Comparison of ENCODE assay signal across 19 mouse cellular contexts in the genomic region with DNA sequence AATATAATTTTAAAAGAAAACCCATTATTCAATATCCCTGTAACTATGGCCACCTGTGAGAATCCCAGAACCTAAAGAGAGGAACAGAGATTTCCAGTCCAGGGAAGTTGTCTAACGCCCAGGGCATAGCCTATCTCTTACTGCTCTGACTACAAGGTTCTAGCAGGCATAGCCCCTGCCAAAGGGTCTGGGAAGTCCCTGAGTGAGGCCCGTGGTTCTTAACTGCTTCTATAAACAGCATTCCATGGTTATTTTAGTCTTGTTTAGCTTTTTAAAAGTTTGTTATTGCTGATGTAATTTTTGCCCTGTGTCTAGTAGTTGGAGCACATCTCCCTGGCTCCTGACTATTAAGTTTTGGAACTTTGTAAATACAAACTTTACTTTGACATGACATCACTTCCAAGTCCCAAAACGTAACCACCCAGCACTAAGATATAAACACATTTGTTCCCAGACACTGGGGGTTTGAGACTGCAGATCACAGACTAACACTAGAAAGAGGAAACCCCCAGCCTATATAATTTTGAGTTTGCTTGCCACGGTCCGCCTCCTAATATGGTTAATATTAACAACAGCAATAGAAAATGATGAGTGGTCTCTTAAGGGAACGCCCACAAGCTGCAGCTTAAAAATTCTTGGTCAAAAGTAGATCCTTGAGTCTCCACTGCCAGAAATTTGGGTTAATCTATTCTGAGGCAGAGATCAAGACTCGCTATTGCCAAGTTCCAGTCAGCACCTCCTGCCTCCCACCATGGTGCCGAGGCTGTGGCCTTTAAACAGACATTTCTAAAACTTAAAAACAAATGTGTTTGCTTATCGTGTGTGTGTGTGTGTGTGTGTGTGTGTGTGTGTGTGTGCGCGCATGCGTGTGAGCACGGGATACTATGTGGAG. TPM values are rescaled to one million over a fixed set of nuclear protein-coding genes. Genes with fewer than 3 reads are reported as not detected.
DNase-seq lines count a peak whose midpoint lies in the region; ATAC-seq and TF ChIP-seq lines count a peak whose summit lies in the region.
"Had no signal": no experiment of that assay in that cellular context is flagged by ENCODE, and none has a peak within 500 bp of the region (broad histone marks: within the 10 kb centered on the region; RNA-seq: fewer than 3 reads in every experiment).

No protein-coding gene starts in this region.

- DNase-seq in heart, adult 18-20 months: peak; percentile 49 to 60
- DNase-seq in heart, postnatal 10 days: peak; percentile 59 to 66
- no peak for DNase-seq in left cerebral cortex, adult 9 months (ENCODE audit: low spot score in 2 of 2)
- DNase-seq in midbrain, embryonic 10.5 days (ENCODE audit: low spot score): no peak
- DNase-seq: adrenal gland, postnatal 36 days; cerebellum, adult 9-11 months; embryo, embryonic 11 days; right cerebral cortex, postnatal 25 days; thymus, postnatal 14 days had no signal

- no peak overlapping the region for H3K4me2 ChIP-seq in heart, embryonic 11.5 days
- no peak overlapping the region for H3K4me2 ChIP-seq in intestine, postnatal 0 days (replicated peaks; ENCODE audit: low read depth)
- no peak overlapping the region for H3K4me2 ChIP-seq in stomach, embryonic 14.5 days (replicated peaks; ENCODE audit: low read depth, low read length)
- H3K4me2 ChIP-seq: liver, embryonic 11.5 days; neural tube, embryonic 12.5 days had no signal

- no peak overlapping the region for H3K4me3 ChIP-seq in heart, embryonic 11.5 days (ENCODE audit: low read depth, low read length)
- H3K4me3 ChIP-seq in intestine, postnatal 0 days (ENCODE audit: low read depth, low read length): no peak overlapping the region
- no peak overlapping the region for H3K4me3 ChIP-seq in stomach, embryonic 14.5 days (ENCODE audit: low read depth, low read length)
- H3K4me3 ChIP-seq in midbrain, embryonic 10.5 days: no peak overlapping the region
- H3K4me3 ChIP-seq: heart, adult 2 months; neural tube, embryonic 12.5 days had no signal

- H3K27me3 ChIP-seq in heart, embryonic 11.5 days (ENCODE audit: control insufficient read depth, insufficient read depth, low read length): peaks cover 9% of the 10 kb centered on the region; the same call in 1 of the 2 replicates
- H3K27me3 ChIP-seq in intestine, postnatal 0 days (replicated peaks; ENCODE audit: control insufficient read depth, insufficient read depth, low read length): peaks cover 22% of the 10 kb centered on the region
- H3K27me3 ChIP-seq in stomach, embryonic 14.5 days (ENCODE audit: control insufficient read depth, insufficient read depth, low read length): 0 out of 2 replicates have a peak, but pooled peaks cover 4% of the 10 kb centered on the region
- peaks cover 38% of the 10 kb centered on the region for H3K27me3 ChIP-seq in midbrain, embryonic 10.5 days (ENCODE audit: low read depth, poor library complexity, severe bottlenecking)

- H3K27ac ChIP-seq in heart, embryonic 11.5 days (ENCODE audit: low read depth, low read length): no peak overlapping the region
- peak overlapping the region; percentile 10; the same call in 1 of the 2 replicates for H3K27ac ChIP-seq in intestine, postnatal 0 days (ENCODE audit: low read depth, low read length)
- H3K27ac ChIP-seq in stomach, embryonic 14.5 days (ENCODE audit: low read length): 0 out of 2 replicates have a peak overlapping the region, but pooled peaks have one; percentile 7
- no peak overlapping the region for H3K27ac ChIP-seq in midbrain, embryonic 10.5 days (replicated peaks)
- H3K27ac ChIP-seq: heart, adult 2 months; neural tube, embryonic 12.5 days had no signal

- H3K36me3 ChIP-seq in heart, embryonic 11.5 days (ENCODE audit: control insufficient read depth, insufficient read depth, low read length): no peaks in the 10 kb centered on the region
- no peaks in the 10 kb centered on the region for H3K36me3 ChIP-seq in intestine, postnatal 0 days (ENCODE audit: control insufficient read depth, insufficient read depth)
- H3K36me3 ChIP-seq in stomach, embryonic 14.5 days (ENCODE audit: control insufficient read depth, insufficient read depth, low read length): no peaks in the 10 kb centered on the region
- H3K36me3 ChIP-seq in midbrain, embryonic 10.5 days: no peaks in the 10 kb centered on the region
- H3K36me3 ChIP-seq: neural tube, embryonic 12.5 days had no signal

- 73% methylated on average over 13 of the region's 13 CpGs for WGBS in heart, embryonic 11.5 days (ENCODE audit: insufficient replicate concordance)
- 67% methylated on average over 13 of the region's 13 CpGs for WGBS in intestine, postnatal 0 days
- 68% methylated on average over 13 of the region's 13 CpGs for WGBS in stomach, embryonic 14.5 days
- 89% methylated on average over 13 of the region's 13 CpGs for WGBS in midbrain, embryonic 10.5 days

- ATAC-seq in heart, embryonic 11.5 days (replicated peaks; ENCODE audit: insufficient number of reproducible peaks, low FRiP score, low TSS enrichment): no peak
- no peak for ATAC-seq in intestine, postnatal 0 days
- no peak for ATAC-seq in stomach, embryonic 14.5 days (ENCODE audit: insufficient number of reproducible peaks, insufficient read depth, low FRiP score, low read depth)
- ATAC-seq: forebrain, embryonic 14.5 days; hindbrain, embryonic 16.5 days; Patski had no signal

- 0 out of 2 replicates have a peak, but pooled peaks cover 3% of the 10 kb centered on the region for H3K4me1 ChIP-seq in heart, embryonic 11.5 days (ENCODE audit: control insufficient read depth, insufficient read depth, low read length)
- H3K4me1 ChIP-seq in intestine, postnatal 0 days (replicated peaks; ENCODE audit: control insufficient read depth, insufficient read depth, low read length): peaks cover 7% of the 10 kb centered on the region; the same call in 1 of the 2 replicates
- no peaks in the 10 kb centered on the region for H3K4me1 ChIP-seq in stomach, embryonic 14.5 days (ENCODE audit: control insufficient read depth, insufficient read depth, low read length)
- peaks cover 16% of the 10 kb centered on the region for H3K4me1 ChIP-seq in midbrain, embryonic 10.5 days

- TF ChIP-seq CTCF in intestine, postnatal 0 days (IDR thresholded peaks at IDR 0.05; ENCODE audit: low read depth): no peak

- H3K9me3 ChIP-seq in heart, embryonic 11.5 days (replicated peaks; ENCODE audit: control insufficient read depth, low read length): no peaks in the 10 kb centered on the region
- no peaks in the 10 kb centered on the region for H3K9me3 ChIP-seq in intestine, postnatal 0 days (ENCODE audit: control insufficient read depth)
- no peaks in the 10 kb centered on the region for H3K9me3 ChIP-seq in stomach, embryonic 14.5 days (ENCODE audit: control insufficient read depth, low read depth, low read length)
- H3K9me3 ChIP-seq in midbrain, embryonic 10.5 days (replicated peaks): no peaks in the 10 kb centered on the region
- H3K9me3 ChIP-seq: neural tube, embryonic 12.5 days had no signal

- intact Hi-C loops in heart, postnatal 10 days (cut with DNase I): loop anchor here (10.0 kb wide), 2 partner anchors 118 to 402 kb away; no protein-coding TSS in a partner anchor

- no peak overlapping the region for H3K9ac ChIP-seq in heart, embryonic 11.5 days (ENCODE audit: low read depth, low read length)
- no peak overlapping the region for H3K9ac ChIP-seq in intestine, postnatal 0 days (ENCODE audit: low read depth, low read length)
- H3K9ac ChIP-seq in stomach, embryonic 14.5 days (replicated peaks; ENCODE audit: low read depth, low read length): no peak overlapping the region
- H3K9ac ChIP-seq: neural tube, embryonic 12.5 days had no signal

RNA-seq across cellular contexts. Expression of a gene that starts 24.9 kb away (rescaled TPM):
- 10 to 100 TPM in 1 of 2 experiments, 1 to 10 TPM in 1; 8.8 to 11.5 TPM for total RNA-seq in heart, adult 18-20 months (2021)
- 14.3 and 15.0 TPM in 2 replicates for polyA plus RNA-seq in heart, embryonic 11.5 days (2014; fragmentation: Nextera tagmentation; extraction: Ambion mirVana)
- total RNA-seq in heart, postnatal 10 days (2021): 10 to 100 TPM; 17.0 to 17.3 TPM
- polyA plus RNA-seq in intestine, postnatal 0 days (2015; fragmentation: Nextera tagmentation; extraction: Ambion mirVana): 1.2 and 1.4 TPM in 2 replicates
- 1.4 TPM in 2 replicates for polyA plus RNA-seq in stomach, embryonic 14.5 days (2014; fragmentation: Nextera tagmentation; extraction: Ambion mirVana)
- polyA plus RNA-seq in midbrain, embryonic 10.5 days (2016; fragmentation: Nextera tagmentation; extraction: Ambion mirVana): 0.33 and 0.78 TPM in 2 replicates
- total RNA-seq: megakaryocyte, adult 5-6 weeks had no signal

Comparison
In these comparisons a context has a peak if more than half of its experiments do, and no peak if none do; other contexts are left out.
1. DNase-seq: peak in heart, adult 18-20 months (2 of 2) and heart, postnatal 10 days (2 of 2); none in left cerebral cortex, adult 9 months (0 of 2) and midbrain, embryonic 10.5 days (single experiment).
2. H3K27ac ChIP-seq: peak in intestine, postnatal 0 days (single experiment) and stomach, embryonic 14.5 days (single experiment); none in heart, embryonic 11.5 days (single experiment) and midbrain, embryonic 10.5 days (single experiment).